Mouse (Mus musculus) embryonic stem cell, embryonic (primary cell): Measurements from ENCODE around the gene Plxna4.

Experiments used
- CTCF ChIA-PET, 4 experiments: fragments of 300-600 bp in 2 of 4; fragments of 350-600 bp in 2 of 4; sonication (Branson Sonifier 250); formaldehyde crosslinking; loops; one replicate each; lab custom pipeline; 2022; ENCODE audit warnings: inconsistent platforms in 2 of 4; lab: Charles Lee
- POLR2A ChIA-PET, 4 experiments: fragments of 300-600 bp in 2 of 4; fragments of 350-600 bp in 2 of 4; sonication (Branson Sonifier 250); formaldehyde crosslinking; loops; one replicate each; lab custom pipeline; 2022; ENCODE audit warnings: antibody characterized with exemption in 4 of 4, inconsistent platforms in 1 of 4; lab: Charles Lee

Gene Plxna4

GRCm38 (mm10) chr6:32445246-32445645, 142.7 kb downstream of the Plxna4 start:
- CTCF ChIA-PET, result no interaction called here
- POLR2A ChIA-PET, result no interaction called here

GRCm38 (mm10) chr6:32444393-32444792, 143.6 kb downstream of the Plxna4 start:
- CTCF ChIA-PET, result no interaction called here
- POLR2A ChIA-PET, result no interaction called here

DNA sequence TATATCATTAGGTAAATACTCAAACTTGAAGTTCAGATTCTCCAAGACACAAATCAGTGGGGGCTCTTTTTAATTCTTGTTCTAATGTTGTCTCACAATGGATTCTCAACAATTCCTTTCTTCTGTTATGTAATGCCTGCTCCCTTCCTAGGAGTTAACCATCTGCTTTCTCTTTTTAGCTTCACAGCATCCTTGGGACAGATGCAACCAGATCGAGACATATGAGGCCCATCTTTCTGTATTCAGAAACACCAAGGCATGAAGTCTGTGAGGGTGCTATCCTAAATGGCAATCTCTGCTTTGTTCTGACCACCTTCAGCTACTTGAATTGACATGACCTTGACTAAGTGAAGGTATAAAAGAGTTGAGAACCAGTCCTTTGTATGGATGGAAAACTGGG, 144.3 kb downstream of the Plxna4 start:
- ChIA-PET CTCF (no interaction called here), POLR2A (no interaction called here)

DNA sequence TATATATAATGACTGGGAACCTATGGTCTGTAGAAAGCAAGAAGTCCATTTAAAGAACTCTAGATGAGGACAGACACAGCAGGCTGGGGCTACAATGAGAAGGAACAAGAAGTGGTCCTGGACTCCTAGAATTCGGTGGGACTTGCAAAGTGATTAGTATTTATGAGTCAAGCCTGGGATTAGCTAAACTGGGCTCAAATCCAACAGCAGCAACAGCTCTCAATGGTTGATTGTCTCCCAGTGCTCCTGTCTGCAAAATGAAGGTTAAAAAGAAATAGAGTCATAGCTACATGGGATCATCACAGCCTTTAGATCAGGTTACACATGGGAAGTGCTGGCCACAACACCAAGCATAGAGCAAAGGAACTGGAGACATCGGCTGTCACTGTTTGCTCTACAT, 148.6 kb downstream of the Plxna4 start:
- ChIA-PET CTCF (no interaction called here), POLR2A (no interaction called here)

DNA sequence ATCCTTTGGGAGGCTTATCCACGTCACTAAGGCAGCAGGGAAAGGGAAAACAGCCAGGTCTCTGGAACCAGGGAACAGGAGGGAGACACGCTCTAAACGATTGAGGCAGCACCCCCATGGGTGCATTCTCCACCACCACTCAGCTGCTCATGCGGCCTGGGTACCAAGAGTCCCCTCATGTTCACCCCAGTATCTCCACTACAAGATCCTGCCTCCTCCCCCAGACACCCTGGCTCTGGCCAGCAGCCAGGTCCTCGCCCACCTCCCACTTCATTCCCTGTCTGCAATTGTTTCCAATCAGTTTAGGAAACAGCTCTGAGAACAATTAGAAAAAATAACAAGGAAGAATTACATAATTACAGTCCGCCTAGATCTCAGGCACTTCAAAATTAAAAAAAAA, 150.8 kb downstream of the Plxna4 start:
- ChIA-PET CTCF (no interaction called here), POLR2A (no interaction called here)

DNA sequence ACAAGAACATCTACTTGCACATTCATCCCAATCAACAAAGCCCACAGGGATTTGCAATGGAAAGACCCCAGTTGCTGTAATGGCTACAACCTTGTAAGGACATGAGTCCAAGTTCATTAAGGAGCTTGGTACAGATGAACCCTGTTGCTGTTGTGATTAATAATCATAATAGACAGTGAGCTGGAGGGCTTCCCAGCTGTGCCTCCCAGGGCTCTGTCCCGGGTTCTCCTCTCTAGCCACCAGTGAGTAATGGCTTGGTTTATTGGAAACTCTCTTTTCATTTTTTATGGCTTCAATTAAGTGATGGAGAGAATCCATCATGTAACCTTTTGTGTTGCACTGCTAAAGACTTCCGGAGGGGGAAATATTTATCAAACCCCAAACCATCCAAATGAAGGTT, 164.9 kb downstream of the Plxna4 start:
- CTCF ChIA-PET, result no interaction called here

GRCm38 (mm10) chr6:32420610-32421009, 167.4 kb downstream of the Plxna4 start:
- CTCF ChIA-PET, result no interaction called here
- POLR2A ChIA-PET, result no interaction called here

More for the DNA sequence above, 164.9 kb downstream of the Plxna4 start:
- POLR2A ChIA-PET, result no interaction called here

DNA sequence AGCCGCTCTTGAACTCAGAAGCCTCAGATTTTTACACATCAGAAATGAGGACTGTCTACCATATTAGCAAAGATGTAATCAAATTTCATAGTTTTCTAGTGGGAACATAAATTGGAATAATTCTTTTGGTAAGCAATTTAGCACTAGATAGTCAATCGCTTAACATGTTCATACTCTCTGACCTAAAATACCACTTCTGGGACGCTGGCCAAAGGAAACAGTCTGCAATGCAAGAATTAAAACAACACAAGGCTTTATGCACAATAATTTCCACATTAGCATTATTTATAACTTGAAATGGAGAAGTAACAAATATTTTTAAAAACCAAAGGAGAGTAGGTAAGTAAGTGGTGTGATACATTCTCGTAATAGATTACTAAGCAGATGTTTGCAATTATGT, 170.6 kb downstream of the Plxna4 start:
- ChIA-PET CTCF (no interaction called here), POLR2A (no interaction called here)

DNA sequence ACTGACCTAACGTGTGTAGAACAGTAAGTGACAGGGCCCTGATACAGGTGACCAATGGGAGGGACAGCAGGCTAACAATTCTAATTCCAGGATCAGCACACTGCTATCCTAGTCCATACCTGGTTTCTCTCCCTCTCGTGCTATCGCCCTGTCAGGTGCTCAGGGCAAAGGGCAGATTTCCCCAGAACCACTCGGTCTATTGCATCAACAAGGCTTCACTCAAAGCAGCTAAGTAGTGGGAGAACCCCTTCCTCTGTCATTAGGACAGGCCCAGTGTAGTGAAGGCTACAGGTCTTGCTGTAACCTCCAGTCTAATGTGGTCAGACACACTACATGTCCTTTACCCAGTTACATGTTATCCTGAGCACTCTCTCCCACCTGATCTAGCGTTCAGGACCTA, 176.7 kb downstream of the Plxna4 start:
- ChIA-PET CTCF (no interaction called here), POLR2A (no interaction called here)

DNA sequence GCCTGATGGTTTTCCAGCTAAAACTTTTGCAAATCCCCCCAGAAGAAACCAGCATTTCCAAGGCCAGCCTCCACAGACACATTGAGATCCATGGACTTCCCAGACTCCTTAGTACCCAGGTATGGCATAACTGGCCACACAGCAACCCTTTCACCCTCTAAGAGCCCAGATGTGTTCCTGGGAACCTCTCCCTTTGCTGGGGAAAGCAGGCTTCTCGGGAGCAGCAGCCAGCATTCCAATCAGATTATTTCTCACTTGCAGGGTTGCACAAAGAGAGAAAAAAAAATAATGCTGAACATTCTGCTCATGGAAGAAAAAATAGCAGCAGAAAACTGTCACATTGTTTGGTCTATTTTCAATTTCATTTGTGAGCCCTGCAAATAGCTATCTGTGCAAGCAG, 178.4 kb downstream of the Plxna4 start:
- CTCF ChIA-PET, result no interaction called here
- POLR2A ChIA-PET, result no interaction called here

DNA sequence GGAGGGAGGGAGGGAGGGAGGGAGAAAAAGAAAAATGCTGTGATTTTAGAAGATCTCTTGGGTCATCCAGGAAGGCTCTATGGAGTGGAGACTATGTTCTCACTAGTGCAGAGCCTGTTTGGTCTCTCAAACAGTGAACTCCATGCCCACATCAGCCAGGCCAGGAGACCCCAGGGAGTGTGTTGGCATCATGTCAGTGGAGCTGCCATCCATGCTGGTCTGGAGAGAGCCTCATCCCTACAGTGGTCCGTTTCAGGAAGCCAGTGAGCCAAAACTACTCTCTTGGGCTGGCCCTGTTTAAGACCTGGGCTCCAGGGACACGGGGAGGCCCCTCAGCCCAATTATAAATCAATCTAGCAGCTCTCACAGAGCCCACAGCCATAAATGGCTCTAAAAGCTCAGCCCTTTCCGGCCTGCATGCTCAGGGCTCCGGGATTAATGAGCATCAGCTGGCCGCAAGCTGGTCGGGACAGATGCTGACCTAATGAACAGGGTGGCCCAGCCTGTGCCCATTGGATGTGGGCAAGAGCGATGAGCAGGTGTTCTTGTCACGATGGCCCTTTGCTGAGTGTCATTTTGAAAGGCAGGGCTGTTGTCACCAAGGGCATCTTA, 180.3 kb downstream of the Plxna4 start:
- POLR2A ChIA-PET, result interaction anchor here in 1 of 4 experiments (0.6 kb wide), 1 partner anchor 85 kb away, joined by 4 read pairs; no protein-coding TSS in a partner anchor
- CTCF ChIA-PET, result no interaction called here

DNA sequence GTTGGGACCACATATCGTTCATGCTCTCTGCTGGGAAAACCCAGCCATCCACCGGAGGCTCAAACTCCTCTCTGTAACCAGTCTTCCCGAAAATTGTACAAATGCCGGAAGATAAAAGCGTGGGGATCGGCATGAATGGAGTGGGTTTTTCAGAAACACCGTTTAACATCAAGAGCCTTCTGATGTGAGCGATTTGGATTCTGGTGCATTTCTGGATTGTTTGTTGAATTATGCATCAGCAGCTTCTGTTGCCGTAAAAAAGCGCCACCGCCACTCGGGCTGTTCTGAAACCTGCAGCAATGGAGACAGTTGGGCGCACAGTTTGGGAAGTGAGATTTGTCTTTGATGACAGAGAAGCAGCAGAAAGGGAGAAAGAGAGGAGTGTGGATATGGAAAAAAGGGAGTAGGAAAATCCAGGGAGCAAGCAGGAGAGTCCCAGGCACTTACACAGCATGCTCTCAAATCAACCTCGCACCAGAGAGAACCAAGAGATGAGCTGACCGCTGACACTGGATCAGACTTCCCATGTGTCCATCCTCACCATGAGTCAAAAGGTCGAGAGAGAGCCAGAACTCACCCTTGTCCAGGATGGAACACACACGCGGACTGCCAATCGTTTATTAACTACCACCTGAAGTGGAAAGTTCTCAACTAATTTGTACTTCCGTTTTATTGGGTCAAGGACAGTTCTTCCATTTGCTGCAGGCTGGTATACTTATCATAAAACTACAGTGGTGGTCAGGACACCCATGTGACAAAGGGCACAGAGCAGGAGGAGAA, 181.5 kb downstream of the Plxna4 start:
- ChIA-PET CTCF (no interaction called here), POLR2A (no interaction called here)

DNA sequence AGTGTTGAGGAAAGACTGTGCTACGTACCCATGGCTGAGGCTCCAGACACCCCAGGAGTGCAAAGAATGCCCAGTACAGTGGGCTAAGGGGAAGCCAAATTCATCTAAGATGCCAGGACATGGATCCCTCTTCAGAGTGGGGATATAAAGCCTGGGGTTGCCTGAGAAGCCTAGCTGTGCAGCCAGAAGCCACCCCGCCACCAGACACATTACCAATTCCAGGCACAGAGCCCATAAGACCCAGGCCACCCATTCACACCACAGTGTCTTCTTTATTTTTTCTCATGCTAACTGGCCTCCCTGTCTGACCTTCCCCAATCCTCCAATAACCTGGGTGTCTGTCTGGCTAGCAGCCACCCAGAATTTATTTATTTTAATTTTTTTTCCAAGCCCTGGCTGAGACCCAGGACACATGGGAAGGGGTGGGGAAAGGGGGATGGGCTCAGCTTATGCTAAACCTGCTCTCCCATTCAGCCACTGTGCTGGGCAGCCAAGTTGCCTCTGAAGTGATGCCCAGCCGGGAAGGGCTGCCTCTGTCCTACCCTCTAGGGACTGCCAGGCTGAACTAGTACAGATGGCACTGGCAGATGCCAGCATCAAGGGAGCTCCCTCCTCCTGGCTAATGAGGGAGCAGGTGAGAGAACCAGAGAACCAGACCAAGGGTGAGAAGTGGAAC, 185.3 kb downstream of the Plxna4 start:
- CTCF ChIA-PET, result no interaction called here
- POLR2A ChIA-PET, result no interaction called here

GRCm38 (mm10) chr6:32398261-32398660, 189.7 kb downstream of the Plxna4 start:
- POLR2A ChIA-PET, result no interaction called here
- CTCF ChIA-PET, result no interaction called here

GRCm38 (mm10) chr6:32397133-32397730, 190.8 kb downstream of the Plxna4 start:
- CTCF ChIA-PET, result no interaction called here

DNA sequence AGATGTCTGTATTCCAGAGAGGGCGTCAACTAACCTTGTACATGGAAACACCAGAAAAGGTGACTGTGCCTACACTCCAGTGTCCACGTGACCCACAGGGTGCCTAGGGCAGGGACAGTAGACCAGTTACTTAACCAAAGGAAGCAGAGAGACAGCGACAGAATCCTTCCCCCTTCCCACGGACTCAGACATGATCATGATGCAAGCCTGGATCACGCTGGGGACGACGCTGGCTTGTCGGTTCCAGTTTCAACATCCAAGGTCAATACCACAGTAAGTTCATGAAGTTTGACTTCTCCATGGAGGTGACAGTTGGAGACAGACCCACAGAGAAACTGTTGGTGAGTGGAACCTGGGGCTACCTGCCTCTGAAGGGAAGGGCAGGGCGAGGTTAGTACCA, 192.6 kb downstream of the Plxna4 start:
- POLR2A ChIA-PET, result no interaction called here
- CTCF ChIA-PET, result no interaction called here

More at GRCm38 (mm10) chr6:32397133-32397730, 190.8 kb downstream of the Plxna4 start:
- POLR2A ChIA-PET, result no interaction called here

DNA sequence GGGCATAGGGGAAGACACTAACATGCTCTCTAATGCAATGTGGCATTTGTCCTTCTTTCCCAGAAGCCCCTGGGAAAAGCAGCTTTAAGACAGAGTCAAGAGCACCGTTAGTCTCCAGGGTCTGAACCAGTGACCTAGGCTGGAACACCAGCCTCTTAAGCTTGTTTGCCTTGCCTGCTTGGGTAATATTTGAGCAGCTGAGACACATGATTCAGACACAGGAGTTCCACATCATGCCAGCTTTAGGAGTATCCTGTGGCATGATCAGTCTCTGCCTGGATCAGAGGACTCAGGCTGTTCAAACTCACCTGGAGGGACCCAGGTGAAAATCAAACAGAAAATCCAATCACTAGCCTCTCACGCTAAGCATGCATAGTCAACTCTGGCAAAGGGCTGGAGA, 195.7 kb downstream of the Plxna4 start:
- POLR2A ChIA-PET, result no interaction called here
- CTCF ChIA-PET, result no interaction called here

- POLR2A ChIA-PET, result no interaction called here
- CTCF ChIA-PET, result no interaction called here
Observed at GRCm38 (mm10) chr6:32388276-32388675, 199.7 kb downstream of the Plxna4 start.

GRCm38 (mm10) chr6:32386915-32387314, 201.1 kb downstream of the Plxna4 start:
- CTCF ChIA-PET, result no interaction called here
- POLR2A ChIA-PET, result no interaction called here

DNA sequence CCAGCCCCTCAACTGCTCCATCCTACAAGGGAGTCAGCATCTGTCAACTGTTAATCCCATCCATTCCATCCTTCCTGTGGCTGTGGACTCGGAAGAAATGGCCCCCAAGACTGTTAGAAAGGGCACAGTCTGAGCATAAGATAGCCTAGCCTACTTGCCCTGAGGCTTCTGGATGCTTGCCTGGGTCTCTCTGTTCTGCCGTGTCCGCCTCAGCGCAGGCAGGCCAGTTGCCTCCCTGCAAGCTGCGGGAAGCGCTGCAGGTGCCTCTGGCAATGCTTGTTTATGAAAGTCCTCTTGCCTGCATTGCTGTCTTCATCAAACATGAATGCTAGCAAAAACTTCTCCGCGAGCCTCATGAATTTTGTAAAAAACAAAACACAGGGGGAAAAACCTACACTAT, 203.1 kb downstream of the Plxna4 start:
- ChIA-PET POLR2A (interaction anchor here in 1 of 4 experiments (0.8 kb wide), 1 partner anchor 179 kb away, joined by 5 read pairs; no protein-coding TSS in a partner anchor), CTCF (no interaction called here)
